Mouse (Mus musculus) erythroblast, embryonic 14.5 days (primary cell): ENCODE data around the gene Tbc1d10c.

Experiments
- GATA1 ChIP-seq: IDR thresholded peaks from 2 replicates; pipeline ENCODE4 v1.6.1; 2012; ENCODE audit warnings: low read length, inconsistent platforms, mixed read lengths
- TAL1 ChIP-seq: IDR thresholded peaks from 3 replicates; pipeline ENCODE4 v1.6.1; 2012; ENCODE audit warnings: low read length, inconsistent platforms, mixed read lengths

DNA sequence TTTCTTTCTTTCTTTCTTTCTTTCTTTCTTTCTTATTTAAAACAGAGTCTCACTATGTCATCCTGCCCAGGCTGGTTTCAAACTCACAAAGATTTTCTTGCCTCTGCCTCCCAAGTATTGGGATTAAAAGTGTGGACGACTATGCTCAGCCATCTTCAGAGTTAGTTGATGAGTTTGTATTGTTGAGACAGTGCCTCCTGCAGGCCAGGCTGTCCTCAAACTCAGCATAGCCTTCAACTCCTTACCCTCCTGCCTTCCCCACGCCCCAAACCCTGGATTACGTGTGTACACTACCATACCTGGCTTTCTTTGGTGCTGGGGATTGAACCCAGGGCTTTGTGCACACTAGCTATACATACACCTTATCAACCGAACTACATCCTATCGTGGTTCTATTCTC, 54.6 kb downstream of the Tbc1d10c start:
- TF ChIP-seq TAL1, result no peak
- no peak for TF ChIP-seq GATA1
